In genomic region chr19:21773621-21774020, GRCm38 (mm10) we compare ENCODE assay signal across 13 mouse cellular contexts.
"Had no signal": no experiment of that assay in that cellular context is flagged by ENCODE, and none has a peak within 500 bp of the region (broad histone marks: within the 10 kb centered on the region; RNA-seq: fewer than 3 reads in every experiment).

No protein-coding gene starts in this region.

- DNase-seq: kidney, postnatal 10 days; kidney, postnatal 4 days; lung, postnatal 4 days; midbrain, embryonic 14.5 days; retina, postnatal 1 day; right cerebral cortex, postnatal 4 days; thymus, postnatal 14 days had no signal

- H3K36me3 ChIP-seq: limb, embryonic 12.5 days; midbrain, embryonic 10.5 days; neural tube, embryonic 12.5 days had no signal

- H3K27me3 ChIP-seq: limb, embryonic 12.5 days; neural tube, embryonic 12.5 days had no signal

- H3K27ac ChIP-seq: layer of hippocampus, adult 2 months; limb, embryonic 12.5 days; liver, embryonic 14.5 days; midbrain, embryonic 10.5 days; neural tube, embryonic 12.5 days had no signal

- H3K4me1 ChIP-seq: limb, embryonic 12.5 days had no signal

- H3K4me3 ChIP-seq: layer of hippocampus, adult 2 months; limb, embryonic 12.5 days; midbrain, embryonic 10.5 days; myocyte; neural tube, embryonic 12.5 days had no signal

- H3K9ac ChIP-seq: limb, embryonic 12.5 days; liver, embryonic 14.5 days; neural tube, embryonic 12.5 days had no signal

- H3K4me2 ChIP-seq: limb, embryonic 12.5 days; neural tube, embryonic 12.5 days had no signal

- H3K9me3 ChIP-seq: limb, embryonic 12.5 days; midbrain, embryonic 10.5 days; neural tube, embryonic 12.5 days had no signal
